Mouse (Mus musculus): ENCODE data around the gene Acot11. TPM values are rescaled to one million over a fixed set of nuclear protein-coding genes. Genes with fewer than 3 reads are reported as not detected.

Acot11 gene
- polyA plus RNA-seq, 1 experiment, result 7.2 TPM

Other genes with a start within 250 kb of the Acot11 start
- 52.0 and 55.7 TPM in 2 replicates for gene Dhcr24, start 244.0 kb downstream of the Acot11 start, polyA plus RNA-seq (2012; rRNA removed)
- 0.23 and 0.37 TPM in 2 replicates for gene Lexm, start 187.8 kb downstream of the Acot11 start, polyA plus RNA-seq (2012; rRNA removed)
- 8.0 and 11.9 TPM in 2 replicates for gene Ttc22, start 182.6 kb downstream of the Acot11 start, polyA plus RNA-seq (2012; rRNA removed)
- gene Pars2, start 153.9 kb downstream of the Acot11 start, polyA plus RNA-seq (2012; rRNA removed), result 9.3 and 12.1 TPM in 2 replicates
- gene Ttc4, start 126.1 kb downstream of the Acot11 start, polyA plus RNA-seq (2012; rRNA removed), result 49.4 and 72.4 TPM in 2 replicates
- gene Mroh7, start 74.1 kb downstream of the Acot11 start, polyA plus RNA-seq (2012; rRNA removed), result 2.0 and 3.6 TPM in 2 replicates
- 0.61 and 0.81 TPM in 2 replicates for gene Fam151a, start 71.1 kb downstream of the Acot11 start, polyA plus RNA-seq (2012; rRNA removed)
- gene Ssbp3, start 105.7 kb upstream of the Acot11 start, polyA plus RNA-seq (2012; rRNA removed), result 59.0 and 71.8 TPM in 2 replicates